Mouse (Mus musculus) lung, adult 2 months (tissue): ENCODE measurements around the gene Esd.

Experiments
- CTCF ChIP-seq: fragments of 200-500 bp; IDR thresholded peaks from 2 replicates; pipeline ENCODE4 v1.5.1; 2011; ENCODE audit warnings: mild to moderate bottlenecking, low read length, control low read depth; ENCODE audit not compliant: insufficient read depth
- POLR2A ChIP-seq: fragments of 200-500 bp; IDR thresholded peaks from 2 replicates; pipeline ENCODE4 v1.6.1; 2011; ENCODE audit warnings: low read depth, mild to moderate bottlenecking, control low read depth, low read length, borderline replicate concordance; ENCODE audit errors: extremely low read depth

DNA sequence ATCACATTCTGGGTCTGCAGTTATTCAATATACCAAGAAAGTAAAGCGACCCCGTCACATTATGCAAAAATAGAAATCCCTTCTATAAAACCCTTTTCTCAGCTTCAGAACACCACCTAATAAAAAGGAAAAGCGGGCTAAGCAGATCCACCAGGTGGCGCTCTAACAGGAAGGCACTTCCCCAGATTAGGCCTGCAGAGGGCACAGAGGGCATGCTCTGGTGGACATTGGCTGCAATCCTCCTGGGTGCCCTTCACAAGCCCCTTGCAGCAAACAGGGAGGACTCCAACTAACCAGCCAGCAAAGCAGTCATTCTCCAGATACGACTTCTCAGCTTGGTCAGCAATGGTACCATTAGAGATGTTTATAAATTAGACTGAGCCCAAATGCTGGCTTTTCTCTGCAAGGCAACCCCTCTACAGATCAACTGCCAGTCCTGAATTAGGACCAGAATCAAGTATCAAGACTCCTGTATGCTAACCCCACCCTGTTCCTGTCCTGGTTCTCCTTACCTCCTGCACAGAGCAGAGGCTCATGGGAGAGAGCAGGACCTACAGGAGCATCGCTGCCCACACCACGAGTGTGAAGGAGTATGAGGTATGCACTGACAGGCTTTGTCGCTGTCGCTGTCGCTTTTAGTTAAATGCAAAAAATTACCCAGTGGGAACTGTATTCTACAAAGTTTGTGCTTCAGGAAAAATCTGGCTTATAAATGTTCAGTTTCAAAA is 32.3 kb downstream of the Esd start:
- TF ChIP-seq CTCF (peak; percentile 91), POLR2A (no peak)
